Mouse (Mus musculus) Patski (cell line): ENCODE measurements around the gene Bri3bp. TPM values are rescaled to one million over a fixed set of nuclear protein-coding genes. Genes with fewer than 3 reads are reported as not detected.

Source experiments
- ATAC-seq: fragments of 100-300 bp; one replicate; pipeline ENCODE4 v1.8.0; 2021
- CTCF ChIA-PET: fragments of 350-600 bp; sonication (Branson Sonifier 250); formaldehyde crosslinking; loops from one replicate; lab custom pipeline; 2022; ENCODE audit warnings: inconsistent platforms; lab: Charles Lee
- POLR2A ChIA-PET: fragments of 350-600 bp; sonication (Branson Sonifier 250); formaldehyde crosslinking; loops from one replicate; lab custom pipeline; 2022; ENCODE audit warnings: antibody characterized with exemption, inconsistent platforms; lab: Charles Lee
- DNase-seq: peaks from one replicate; pipeline ENCODE4 v3.0.0-alpha.2; 2011; ENCODE audit warnings: low read depth, low spot score
- H3K27me3 ChIP-seq: fragments of 371-371 bp; one replicate; pipeline ENCODE4 v1.5.1; 2021
- CTCF ChIP-seq: fragments of 100-300 bp; IDR thresholded peaks from one replicate; pipeline ENCODE4 v1.5.1; 2021
- in situ Hi-C: fragments of 300-500 bp; cut with MboI; formaldehyde crosslinking; loops from 3 replicates; pipeline ENCODE4 v1.11.1; 2018; ENCODE audit warnings: low pct_unique_long_range_greater_than_20kb, mixed read lengths
- polyA plus RNA-seq: library from polyadenylated mRNA; unstranded; gene quantifications from one replicate; pipeline ENCODE4 v1.2.3, GENCODE M21; 2021

Gene Bri3bp
- polyA plus RNA-seq, 1 experiment from 2014 or later, result 83.7 TPM

- no peaks in the 10 kb centered on the region for H3K27me3 ChIP-seq
- ATAC-seq (no peak), DNase-seq (no peak)
- POLR2A ChIA-PET, result no interaction called here
- TF ChIP-seq CTCF, result no peak
- CTCF ChIA-PET, result interaction anchor here (2.0 kb wide), 1 partner anchor 10 kb away, joined by 7 read pairs; no protein-coding TSS in a partner anchor
- in situ Hi-C loops, result no loop called here
These were observed 66.2 kb downstream of the Bri3bp start for GRCm38 (mm10) chr5:125507582-125507981.

- DNase-seq (no peak), ATAC-seq (no peak)
- CTCF ChIA-PET, result interaction anchor here (2.0 kb wide), 1 partner anchor 10 kb away, joined by 7 read pairs; no protein-coding TSS in a partner anchor
- POLR2A ChIA-PET, result no interaction called here
- TF ChIP-seq CTCF, result no peak
- no peaks in the 10 kb centered on the region for H3K27me3 ChIP-seq
- in situ Hi-C loops, result no loop called here
These were observed 66.6 kb downstream of the Bri3bp start for GRCm38 (mm10) chr5:125508006-125508405.

- no peak for DNase-seq
- peak; percentile 50 for ATAC-seq
- in situ Hi-C loops, result no loop called here
- POLR2A ChIA-PET, result no interaction called here
- no peaks in the 10 kb centered on the region for H3K27me3 ChIP-seq
- CTCF ChIA-PET, result interaction anchor here (0.6 to 2.3 kb wide), 10 partner anchors 10 to 97 kb away, joined by 3 to 10 read pairs (median 4); no protein-coding TSS in a partner anchor
- no peak for TF ChIP-seq CTCF
These were observed 68.2 kb downstream of the Bri3bp start for GRCm38 (mm10) chr5:125509541-125509940.

Other genes starting within 250 kb of the Bri3bp start
- 59.7 TPM for gene Scarb1, start 100.5 kb upstream of the Bri3bp start, polyA plus RNA-seq
- 4.1 TPM for gene Gm10382, start 52.2 kb upstream of the Bri3bp start, polyA plus RNA-seq
- 1,637 TPM for gene Ubc, start 51.4 kb upstream of the Bri3bp start, polyA plus RNA-seq
- 42.0 TPM for gene Dhx37, start 7.4 kb upstream of the Bri3bp start, polyA plus RNA-seq
- 49.4 TPM for gene Aacs, start 34.2 kb downstream of the Bri3bp start, polyA plus RNA-seq
- gene Tmem132b, start 90.2 kb downstream of the Bri3bp start, polyA plus RNA-seq, result not detected